Mouse (Mus musculus): ENCODE measurements at regions not wholly inside any gene's neighbourhood (a gene's known extent, or its start where the extent isn't known, plus 50 kb on each side); places are given as distances from the start of the nearest gene placed in this dataset.

DNA sequence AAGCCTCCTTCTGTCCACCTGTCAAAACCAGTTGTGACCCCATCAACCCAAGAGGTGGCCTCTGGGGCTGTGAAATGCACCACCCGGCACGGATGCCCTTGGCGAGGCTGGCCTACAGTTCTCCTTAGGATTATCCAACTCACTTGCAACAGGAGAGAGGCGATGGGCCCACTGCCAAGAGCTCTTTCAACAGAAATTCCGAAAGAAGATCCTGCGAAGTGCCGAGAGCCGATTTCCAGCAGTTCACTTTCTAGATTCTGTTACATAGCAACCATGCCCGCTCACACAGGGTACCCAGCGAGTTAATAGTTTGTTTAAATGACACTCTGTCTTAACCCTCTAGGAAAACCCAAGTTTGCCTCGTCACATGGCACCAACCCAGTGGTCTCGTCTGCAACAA, 234.8 kb upstream of the Kazn start:
- TF ChIP-seq CTCF (IDR thresholded peaks at IDR 0.05; ENCODE audit: low read depth) = no peak
- TF ChIP-seq EP300 (IDR thresholded peaks at IDR 0.05; ENCODE audit: low read depth) = no peak

Data from liver, embryonic 14.5 days (tissue).